Mouse (Mus musculus): ENCODE data around the gene Safb.

Gene Safb

GRCm38 (mm10) chr17:56584257-56585130 lies at the start of gene Safb, which contains the start of gene Safb2:
Safb (plus strand) TSS chr17:56584825.
Safb2 (minus strand) TSS chr17:56584585.
- peak; percentile 95 for DNase-seq (ENCODE audit: low read depth, low spot score)

GRCm38 (mm10) chr17:56536192-56536591 lies 48.4 kb upstream of the Safb start:
- no peak for DNase-seq (ENCODE audit: low read depth, low spot score)

GRCm38 (mm10) chr17:56536874-56537273 lies 47.8 kb upstream of the Safb start:
- no peak for DNase-seq (ENCODE audit: low read depth, low spot score)

GRCm38 (mm10) chr17:56537912-56538311 lies 46.7 kb upstream of the Safb start:
- no peak for DNase-seq (ENCODE audit: low read depth, low spot score)

GRCm38 (mm10) chr17:56540562-56540975 lies 44.1 kb upstream of the Safb start:
- no peak for DNase-seq (ENCODE audit: low read depth, low spot score)

GRCm38 (mm10) chr17:56542736-56543135 lies 41.9 kb upstream of the Safb start:
- no peak for DNase-seq (ENCODE audit: low read depth, low spot score)

GRCm38 (mm10) chr17:56543684-56544224 lies 40.9 kb upstream of the Safb start:
- DNase-seq (ENCODE audit: low read depth, low spot score) = no peak

GRCm38 (mm10) chr17:56544699-56545387 lies 39.8 kb upstream of the Safb start:
- no peak for DNase-seq (ENCODE audit: low read depth, low spot score)

- no peak for DNase-seq (ENCODE audit: low read depth, low spot score)
Measured at GRCm38 (mm10) chr17:56545945-56546344, 38.7 kb upstream of the Safb start.

- no peak for DNase-seq (ENCODE audit: low read depth, low spot score)
Measured at GRCm38 (mm10) chr17:56546576-56546975, 38.0 kb upstream of the Safb start.

GRCm38 (mm10) chr17:56547116-56547845 lies 37.3 kb upstream of the Safb start:
- DNase-seq (ENCODE audit: low read depth, low spot score) = no peak

- DNase-seq (ENCODE audit: low read depth, low spot score) = no peak
Measured at GRCm38 (mm10) chr17:56547846-56548604, 36.6 kb upstream of the Safb start.

GRCm38 (mm10) chr17:56548605-56549105 lies 36.0 kb upstream of the Safb start:
- DNase-seq (ENCODE audit: low read depth, low spot score) = no peak

GRCm38 (mm10) chr17:56550784-56551475 lies 33.7 kb upstream of the Safb start:
- DNase-seq (ENCODE audit: low read depth, low spot score) = no peak

- DNase-seq (ENCODE audit: low read depth, low spot score) = no peak
Measured at GRCm38 (mm10) chr17:56551841-56552581, 32.6 kb upstream of the Safb start.

- DNase-seq (ENCODE audit: low read depth, low spot score) = peak; percentile 67
Measured at GRCm38 (mm10) chr17:56552781-56553363, 31.8 kb upstream of the Safb start.

- DNase-seq (ENCODE audit: low read depth, low spot score) = no peak
Measured at GRCm38 (mm10) chr17:56554122-56554551, 30.5 kb upstream of the Safb start, which contains the start of gene Gm20219. Gm20219 (minus strand) TSS chr17:56554387.

- peak; percentile 35 for DNase-seq (ENCODE audit: low read depth, low spot score)
Measured at GRCm38 (mm10) chr17:56558448-56558847, 26.2 kb upstream of the Safb start.

GRCm38 (mm10) chr17:56559386-56559785 lies 25.2 kb upstream of the Safb start:
- no peak for DNase-seq (ENCODE audit: low read depth, low spot score)
